ENCODE assay signal across 8 mouse cellular contexts in genomic region chr14:55883663-55884062, GRCm38 (mm10). TPM values are rescaled to one million over a fixed set of nuclear protein-coding genes. Genes with fewer than 3 reads are reported as not detected.
DNase-seq lines count a peak whose midpoint lies in the region; ATAC-seq lines count a peak whose summit lies in the region.

No protein-coding gene starts in this region.

- no peak for ATAC-seq in forebrain, embryonic 15.5 days (replicated peaks)
- no peak for ATAC-seq in kidney, embryonic 16.5 days (ENCODE audit: low FRiP score, low TSS enrichment)
- no peak for ATAC-seq in hindbrain, embryonic 15.5 days (ENCODE audit: low FRiP score, low read depth)
- ATAC-seq in neural tube, embryonic 12.5 days (ENCODE audit: low FRiP score, low read depth), result no peak

- 94% methylated on average over 12 of the region's 12 CpGs for WGBS in forebrain, embryonic 10.5 days
- WGBS in forebrain, embryonic 15.5 days, result 91% methylated on average over 12 of the region's 12 CpGs
- 85% methylated on average over 12 of the region's 12 CpGs for WGBS in kidney, embryonic 16.5 days
- WGBS in hindbrain, embryonic 15.5 days, result 94% methylated on average over 12 of the region's 12 CpGs
- 89% methylated on average over 12 of the region's 12 CpGs for WGBS in neural tube, embryonic 12.5 days

- H3K9me3 ChIP-seq in forebrain, embryonic 10.5 days, result no peaks in the 10 kb centered on the region
- no peaks in the 10 kb centered on the region for H3K9me3 ChIP-seq in forebrain, embryonic 15.5 days
- H3K9me3 ChIP-seq in kidney, embryonic 16.5 days (ENCODE audit: low read length), result no peaks in the 10 kb centered on the region
- no peaks in the 10 kb centered on the region for H3K9me3 ChIP-seq in hindbrain, embryonic 15.5 days
- H3K9me3 ChIP-seq in neural tube, embryonic 12.5 days, result no peaks in the 10 kb centered on the region

- DNase-seq in forebrain, embryonic 10.5 days (ENCODE audit: extremely low spot score, low spot score), result no peak
- DNase-seq in kidney, postnatal 25 days, result no peak
- no peak for DNase-seq in retina, embryonic 14.5 days (ENCODE audit: low spot score)
- DNase-seq in adrenal gland, adult (ENCODE audit: inconsistent age in 2 of 2, low spot score in 1 of 2), result no peak

- peak overlapping the region; percentile 94 for H3K27ac ChIP-seq in forebrain, embryonic 10.5 days
- H3K27ac ChIP-seq in forebrain, embryonic 15.5 days (replicated peaks), result no peak overlapping the region
- peak overlapping the region; percentile 98 for H3K27ac ChIP-seq in kidney, embryonic 16.5 days (ENCODE audit: low read length)
- peak overlapping the region; percentile 85; the same call in 1 of the 2 replicates for H3K27ac ChIP-seq in hindbrain, embryonic 15.5 days (replicated peaks)
- H3K27ac ChIP-seq in neural tube, embryonic 12.5 days, result no peak overlapping the region

- H3K4me3 ChIP-seq in forebrain, embryonic 10.5 days, result no peak overlapping the region
- no peak overlapping the region for H3K4me3 ChIP-seq in forebrain, embryonic 15.5 days
- H3K4me3 ChIP-seq in kidney, embryonic 16.5 days (ENCODE audit: low read length), result no peak overlapping the region
- no peak overlapping the region for H3K4me3 ChIP-seq in hindbrain, embryonic 15.5 days
- H3K4me3 ChIP-seq in neural tube, embryonic 12.5 days, result 0 out of 2 replicates have a peak overlapping the region, but pooled peaks have one; percentile 0

- no peak overlapping the region for H3K4me2 ChIP-seq in forebrain, embryonic 15.5 days (replicated peaks)
- no peak overlapping the region for H3K4me2 ChIP-seq in kidney, embryonic 16.5 days (replicated peaks; ENCODE audit: low read depth, low read length)
- H3K4me2 ChIP-seq in hindbrain, embryonic 15.5 days, result peak overlapping the region; percentile 5; the same call in 1 of the 2 replicates
- H3K4me2 ChIP-seq in neural tube, embryonic 12.5 days (replicated peaks), result no peak overlapping the region

- peaks cover 27% of the 10 kb centered on the region for H3K36me3 ChIP-seq in forebrain, embryonic 10.5 days (replicated peaks)
- H3K36me3 ChIP-seq in forebrain, embryonic 15.5 days, result peaks cover 7% of the 10 kb centered on the region
- peaks cover 21% of the 10 kb centered on the region for H3K36me3 ChIP-seq in kidney, embryonic 16.5 days (ENCODE audit: insufficient read depth, low read length)
- H3K36me3 ChIP-seq in hindbrain, embryonic 15.5 days, result peaks cover 15% of the 10 kb centered on the region
- H3K36me3 ChIP-seq in neural tube, embryonic 12.5 days, result peaks cover 23% of the 10 kb centered on the region

- no peak overlapping the region for H3K9ac ChIP-seq in forebrain, embryonic 15.5 days (replicated peaks)
- no peak overlapping the region for H3K9ac ChIP-seq in kidney, embryonic 16.5 days (replicated peaks; ENCODE audit: low read length)
- no peak overlapping the region for H3K9ac ChIP-seq in hindbrain, embryonic 15.5 days
- no peak overlapping the region for H3K9ac ChIP-seq in neural tube, embryonic 12.5 days

- H3K4me1 ChIP-seq in forebrain, embryonic 10.5 days, result peaks cover 44% of the 10 kb centered on the region
- H3K4me1 ChIP-seq in forebrain, embryonic 15.5 days, result peaks cover 21% of the 10 kb centered on the region
- H3K4me1 ChIP-seq in kidney, embryonic 16.5 days (ENCODE audit: insufficient read depth, low read length), result peaks cover 26% of the 10 kb centered on the region
- peaks cover 23% of the 10 kb centered on the region for H3K4me1 ChIP-seq in hindbrain, embryonic 15.5 days (replicated peaks)
- H3K4me1 ChIP-seq in neural tube, embryonic 12.5 days, result peaks cover 26% of the 10 kb centered on the region

- H3K27me3 ChIP-seq in forebrain, embryonic 10.5 days (ENCODE audit: poor library complexity, severe bottlenecking), result 0 out of 2 replicates have a peak, but pooled peaks cover 8% of the 10 kb centered on the region
- no peaks in the 10 kb centered on the region for H3K27me3 ChIP-seq in forebrain, embryonic 15.5 days
- H3K27me3 ChIP-seq in kidney, embryonic 16.5 days (ENCODE audit: insufficient read depth, low read length), result no peaks in the 10 kb centered on the region
- no peaks in the 10 kb centered on the region for H3K27me3 ChIP-seq in hindbrain, embryonic 15.5 days
- H3K27me3 ChIP-seq in neural tube, embryonic 12.5 days (replicated peaks), result no peaks in the 10 kb centered on the region

RNA-seq across cellular contexts. Expression of gene Cbln3, which starts 0.5 kb away (rescaled TPM):
- polyA plus RNA-seq in forebrain, embryonic 10.5 days (2016; fragmentation: Nextera tagmentation; extraction: Ambion mirVana), result 0.10 and 0.12 TPM in 2 replicates
- 0.29 and 0.32 TPM in 2 replicates for polyA plus RNA-seq in forebrain, embryonic 15.5 days (2015; fragmentation: Nextera tagmentation; extraction: Ambion mirVana)
- polyA plus RNA-seq in kidney, embryonic 16.5 days (2015; fragmentation: Nextera tagmentation; extraction: Ambion mirVana), result 0.42 and 0.74 TPM in 2 replicates
- polyA plus RNA-seq in hindbrain, embryonic 15.5 days (2015; fragmentation: Nextera tagmentation; extraction: Ambion mirVana), result 0.51 and 0.52 TPM in 2 replicates
- polyA plus RNA-seq in neural tube, embryonic 12.5 days (2016; fragmentation: Nextera tagmentation; extraction: Ambion mirVana), result 0.25 and 0.28 TPM in 2 replicates

RNA-seq across cellular contexts. Expression of gene Khnyn, which starts 1.1 kb away (rescaled TPM):
- 22.7 and 25.3 TPM in 2 replicates for polyA plus RNA-seq in forebrain, embryonic 10.5 days (2016; fragmentation: Nextera tagmentation; extraction: Ambion mirVana)
- polyA plus RNA-seq in forebrain, embryonic 15.5 days (2015; fragmentation: Nextera tagmentation; extraction: Ambion mirVana), result 10.1 and 10.4 TPM in 2 replicates
- polyA plus RNA-seq in kidney, embryonic 16.5 days (2015; fragmentation: Nextera tagmentation; extraction: Ambion mirVana), result 18.7 and 19.3 TPM in 2 replicates
- 10.7 and 10.9 TPM in 2 replicates for polyA plus RNA-seq in hindbrain, embryonic 15.5 days (2015; fragmentation: Nextera tagmentation; extraction: Ambion mirVana)
- 18.3 and 19.7 TPM in 2 replicates for polyA plus RNA-seq in neural tube, embryonic 12.5 days (2016; fragmentation: Nextera tagmentation; extraction: Ambion mirVana)

RNA-seq across cellular contexts. Expression of gene Sdr39u1, which starts 16.4 kb away (rescaled TPM):
- 41.9 and 48.9 TPM in 2 replicates for polyA plus RNA-seq in forebrain, embryonic 10.5 days (2016; fragmentation: Nextera tagmentation; extraction: Ambion mirVana)
- 106 and 112 TPM in 2 replicates for polyA plus RNA-seq in forebrain, embryonic 15.5 days (2015; fragmentation: Nextera tagmentation; extraction: Ambion mirVana)
- polyA plus RNA-seq in kidney, embryonic 16.5 days (2015; fragmentation: Nextera tagmentation; extraction: Ambion mirVana), result 71.1 and 75.8 TPM in 2 replicates
- polyA plus RNA-seq in hindbrain, embryonic 15.5 days (2015; fragmentation: Nextera tagmentation; extraction: Ambion mirVana), result 148 and 159 TPM in 2 replicates
- polyA plus RNA-seq in neural tube, embryonic 12.5 days (2016; fragmentation: Nextera tagmentation; extraction: Ambion mirVana), result 59.9 and 66.0 TPM in 2 replicates

RNA-seq across cellular contexts. Expression of gene Nynrin, which starts 29.9 kb away (rescaled TPM):
- 24.5 and 25.8 TPM in 2 replicates for polyA plus RNA-seq in forebrain, embryonic 10.5 days (2016; fragmentation: Nextera tagmentation; extraction: Ambion mirVana)
- polyA plus RNA-seq in forebrain, embryonic 15.5 days (2015; fragmentation: Nextera tagmentation; extraction: Ambion mirVana), result 10.5 and 10.7 TPM in 2 replicates
- 22.5 and 25.1 TPM in 2 replicates for polyA plus RNA-seq in kidney, embryonic 16.5 days (2015; fragmentation: Nextera tagmentation; extraction: Ambion mirVana)
- polyA plus RNA-seq in hindbrain, embryonic 15.5 days (2015; fragmentation: Nextera tagmentation; extraction: Ambion mirVana), result 11.2 and 11.8 TPM in 2 replicates
- polyA plus RNA-seq in neural tube, embryonic 12.5 days (2016; fragmentation: Nextera tagmentation; extraction: Ambion mirVana), result 19.7 and 21.5 TPM in 2 replicates

Comparison
In these comparisons a context has a peak if more than half of its experiments do, and no peak if none do; other contexts are left out.
1. H3K27ac ChIP-seq: peak in forebrain, embryonic 10.5 days (single experiment), kidney, embryonic 16.5 days (single experiment) and hindbrain, embryonic 15.5 days (single experiment); none in forebrain, embryonic 15.5 days (single experiment) and neural tube, embryonic 12.5 days (single experiment).